Mouse (Mus musculus) midbrain, postnatal 0 days (tissue): Measurements from ENCODE around the gene Trmt1. TPM values are rescaled to one million over a fixed set of nuclear protein-coding genes. Genes with fewer than 3 reads are reported as not detected.

Experiments used
- ATAC-seq: fragments of 200-750 bp; cut with Nextera tagmentation; 2 replicates; pipeline ENCODE4 v1.8.0; 2017; ENCODE audit warnings: moderate number of reproducible peaks, mild to moderate bottlenecking, moderate TSS enrichment, moderate library complexity; ENCODE audit not compliant: low FRiP score
- DNase-seq: peaks from one replicate; pipeline ENCODE4 v3.0.0-alpha.2; 2015; ENCODE audit warnings: low spot score
- H3K27ac ChIP-seq: fragments of 300-500 bp; sonication (generic); 2 replicates; pipeline ENCODE4 v1.5.1; 2014; ENCODE audit warnings: low read depth, mild to moderate bottlenecking, low read length, mixed read lengths
- H3K27me3 ChIP-seq: fragments of 300-500 bp; sonication (generic); 2 replicates; pipeline ENCODE4 v1.6.1; 2014; ENCODE audit warnings: low read length, control low read depth, mixed read lengths; ENCODE audit not compliant: insufficient read depth
- H3K36me3 ChIP-seq: fragments of 300-500 bp; sonication (generic); 2 replicates; pipeline ENCODE4 v1.6.1; 2014; ENCODE audit warnings: low read length, control low read depth, mixed read lengths; ENCODE audit not compliant: insufficient read depth
- H3K4me1 ChIP-seq: fragments of 300-500 bp; sonication (generic); 2 replicates; pipeline ENCODE4 v1.6.1; 2014; ENCODE audit warnings: mild to moderate bottlenecking, control low read depth, antibody characterized with exemption, low read length, mixed read lengths; ENCODE audit not compliant: insufficient read depth
- H3K4me2 ChIP-seq: fragments of 300-500 bp; sonication (generic); 2 replicates; pipeline ENCODE4 v1.6.1; 2014; ENCODE audit warnings: low read depth, mild to moderate bottlenecking, low read length, mixed read lengths; ENCODE audit not compliant: poor library complexity, severe bottlenecking
- H3K4me3 ChIP-seq: fragments of 300-500 bp; sonication (generic); 2 replicates; pipeline ENCODE4 v1.5.1; 2014; ENCODE audit warnings: low read depth, mild to moderate bottlenecking, low read length, moderate library complexity
- H3K9ac ChIP-seq: fragments of 300-500 bp; sonication (generic); replicated peaks from 2 replicates; pipeline ENCODE4 v1.6.1; 2014; ENCODE audit warnings: mild to moderate bottlenecking, low read length, moderate library complexity, mixed read lengths; ENCODE audit not compliant: poor library complexity, severe bottlenecking
- H3K9me3 ChIP-seq: fragments of 300-500 bp; sonication (generic); 2 replicates; pipeline ENCODE4 v1.6.1; 2016; ENCODE audit warnings: low read length, control low read depth
- CTCF ChIP-seq: IDR thresholded peaks from 2 replicates; pipeline ENCODE4 v1.5.1; 2016; ENCODE audit warnings: antibody characterized with exemption, mild to moderate bottlenecking
- WGBS: fragments of 180-500 bp; shearing (Covaris S2); extraction: QIAGEN DNeasy Blood & Tissue Kit; methylation state at CpG from one replicate; pipeline ENCODE4 v1.1.7; 2014; 5-methylcytosine and 5-hydroxymethylcytosine counted together
- polyA plus RNA-seq: library from polyadenylated mRNA; unstranded; fragments of >200 nt; fragmentation: Nextera tagmentation; extraction: Ambion mirVana; gene quantifications from 2 replicates; pipeline ENCODE4 v1.2.1, GENCODE M21; 2015
- total RNA-seq: library from RNA; depleted of rRNA; stranded (reverse); fragments of >200 nt; gene quantifications from 2 replicates; pipeline ENCODE4 v1.2.3, GENCODE M21; 2014; rRNA removed

Gene Trmt1
- 88.5 and 99.5 TPM in 2 replicates for total RNA-seq
- polyA plus RNA-seq: 74.2 and 75.0 TPM in 2 replicates

GRCm38 (mm10) chr8:84686191-84687002, at the start of gene Trmt1:
Gene Trmt1 (plus strand): TSS chr8:84686307.
- Histone ChIP-seq H3K27ac (peak within 1 kb of the TSS; percentile 76), H3K9ac (peak within 1 kb of the TSS; percentile 99), H3K4me1 (peaks cover 20% of the 10 kb centered on the region), H3K27me3 (no peaks in the 10 kb centered on the region), H3K36me3 (no peaks in the 10 kb centered on the region), H3K4me2 (peak within 1 kb of the TSS; percentile 91), H3K9me3 (no peaks in the 10 kb centered on the region), H3K4me3 (peak within 1 kb of the TSS; percentile 93)
- WGBS: 9% methylated on average over 20 of the region's 20 CpGs
- TF ChIP-seq CTCF: no peak
- ATAC-seq: no peak
- DNase-seq: no peak

- DNase-seq (no peak), ATAC-seq (no peak)
- Histone ChIP-seq H3K36me3 (peaks cover 16% of the 10 kb centered on the region), H3K27ac (no peak overlapping the region), H3K4me2 (peak overlapping the region; percentile 78), H3K9me3 (no peaks in the 10 kb centered on the region), H3K27me3 (no peaks in the 10 kb centered on the region), H3K4me1 (0 out of 2 replicates have a peak, but pooled peaks cover 4% of the 10 kb centered on the region), H3K4me3 (peak overlapping the region; percentile 41; the same call in 1 of the 2 replicates), H3K9ac (peak overlapping the region; percentile 68; the same call in 1 of the 2 replicates)
- WGBS: 48% methylated on average over 8 of the region's 8 CpGs
- no peak for TF ChIP-seq CTCF
These were observed 48.1 kb upstream of the Trmt1 start for GRCm38 (mm10) chr8:84637946-84638554.

- H3K4me3 ChIP-seq: peak overlapping the region; percentile 41
- H3K27ac ChIP-seq: peak overlapping the region; percentile 70
- no peak; the same call in 1 of the 2 replicates for ATAC-seq
- H3K4me1 ChIP-seq: 0 out of 2 replicates have a peak, but pooled peaks cover 4% of the 10 kb centered on the region
- DNase-seq: peak; percentile 43
- TF ChIP-seq CTCF: no peak
- peak overlapping the region; percentile 78 for H3K4me2 ChIP-seq
- WGBS: 0% methylated on average over 18 of the region's 52 CpGs
- peak overlapping the region; percentile 68 for H3K9ac ChIP-seq
- H3K9me3 ChIP-seq: no peaks in the 10 kb centered on the region
- no peaks in the 10 kb centered on the region for H3K27me3 ChIP-seq
- peaks cover 10% of the 10 kb centered on the region for H3K36me3 ChIP-seq
These were observed 47.4 kb upstream of the Trmt1 start for GRCm38 (mm10) chr8:84638555-84639161.

GRCm38 (mm10) chr8:84639162-84640009, 46.7 kb upstream of the Trmt1 start:
- peak overlapping the region; percentile 70 for H3K27ac ChIP-seq
- TF ChIP-seq CTCF: peak; percentile 66
- WGBS: under 1% methylated on average over 68 of the region's 106 CpGs

GRCm38 (mm10) chr8:84640010-84640588, 46.0 kb upstream of the Trmt1 start:
- no peak for TF ChIP-seq CTCF
- H3K9ac ChIP-seq: no peak overlapping the region
- 0 out of 2 replicates have a peak, but pooled peaks cover 4% of the 10 kb centered on the region for H3K36me3 ChIP-seq
- peak overlapping the region; percentile 41 for H3K4me3 ChIP-seq
- WGBS: 29% methylated on average over 9 of the region's 9 CpGs
- no peaks in the 10 kb centered on the region for H3K4me1 ChIP-seq
- H3K4me2 ChIP-seq: peak overlapping the region; percentile 78
- ATAC-seq (no peak), DNase-seq (no peak)
- H3K27me3 ChIP-seq: no peaks in the 10 kb centered on the region
- H3K9me3 ChIP-seq: no peaks in the 10 kb centered on the region
- no peak overlapping the region for H3K27ac ChIP-seq

More at GRCm38 (mm10) chr8:84639162-84640009, 46.7 kb upstream of the Trmt1 start:
- Histone ChIP-seq H3K4me2 (peak overlapping the region; percentile 78), H3K9ac (peak overlapping the region; percentile 68), H3K36me3 (0 out of 2 replicates have a peak, but pooled peaks cover 4% of the 10 kb centered on the region), H3K4me3 (peak overlapping the region; percentile 41), H3K9me3 (no peaks in the 10 kb centered on the region), H3K4me1 (0 out of 2 replicates have a peak, but pooled peaks cover 4% of the 10 kb centered on the region), H3K27me3 (no peaks in the 10 kb centered on the region)
- DNase-seq (peak; percentile 97), ATAC-seq (peak; percentile 92)
